Mouse (Mus musculus) gastrocnemius, postnatal 36 days (tissue): Measurements from ENCODE around the gene Nxf1. TPM values are rescaled to one million over a fixed set of nuclear protein-coding genes. Genes with fewer than 3 reads are reported as not detected.

Experiments used
- DNase-seq, 2 experiments: peaks; one replicate each; pipeline ENCODE4 v3.0.0; 2022
- intact Hi-C: fragments of 180-260 bp; cut with DNase I; formaldehyde crosslinking; loops from one replicate; pipeline ENCODE4 v1.15.1; 2025
- microRNA-seq, 2 experiments: library from miRNA; unstranded; fragments of <30 nt; microRNA quantifications; one replicate each; pipeline ENCODE4 v1.2.0; 2021
- total RNA-seq, 2 experiments: library from RNA; stranded (reverse); gene quantifications; 2 replicates each; pipeline ENCODE4 v1.2.3; 2021

Gene Nxf1
- total RNA-seq, 2 experiments from 2014 or later, result 24.1 to 32.9 TPM

GRCm38 (mm10) chr19:8803879-8804660 lies 47.2 kb downstream of the Nxf1 start:
- intact Hi-C loops, result no loop called here

DNA sequence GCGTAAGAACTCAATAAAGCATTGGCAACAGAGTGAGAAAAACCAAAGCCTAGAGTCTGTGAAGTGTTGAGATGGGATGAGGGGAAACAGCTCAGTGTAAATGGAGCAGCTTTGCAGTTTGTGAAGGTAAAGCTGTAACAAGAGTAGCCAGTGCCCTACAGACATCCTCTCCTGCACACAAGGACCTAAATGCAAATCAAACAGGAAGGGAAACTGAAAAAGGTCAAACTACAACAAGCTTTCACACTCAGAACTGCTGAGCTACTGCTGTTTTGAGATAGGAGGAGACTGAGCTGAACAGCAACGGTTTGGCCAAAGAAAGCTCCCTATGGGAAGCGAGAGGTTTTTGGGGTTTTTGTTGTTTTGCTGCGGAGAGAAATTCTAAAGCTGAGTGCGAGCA lies 49.9 kb downstream of the Nxf1 start:
- DNase-seq, result no peak
- intact Hi-C loops, result no loop called here

More at GRCm38 (mm10) chr19:8803879-8804660, 47.2 kb downstream of the Nxf1 start:
- no peak for DNase-seq

DNA sequence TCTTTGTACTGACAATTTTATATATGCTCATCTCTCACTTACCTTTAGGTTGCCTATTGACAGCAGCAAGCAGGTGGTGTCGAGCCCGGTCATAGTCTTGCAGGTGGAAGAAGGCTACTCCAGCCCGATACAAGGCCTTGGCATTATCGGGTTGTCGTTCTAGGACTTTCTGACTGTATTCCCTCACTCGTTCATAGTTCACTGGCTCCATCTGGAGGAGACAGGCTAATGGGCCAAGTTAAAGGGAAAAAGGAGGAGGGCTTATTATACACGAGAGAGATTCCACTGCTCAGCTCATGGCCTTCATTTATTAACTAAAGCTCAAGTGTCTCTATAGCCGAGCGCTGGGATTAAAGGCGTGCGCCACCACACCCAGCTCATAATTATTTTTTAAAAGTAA lies 58.9 kb downstream of the Nxf1 start:
- intact Hi-C loops, result no loop called here
- DNase-seq, result no peak

GRCm38 (mm10) chr19:8817001-8817400 lies 60.1 kb downstream of the Nxf1 start:
- no peak for DNase-seq
- intact Hi-C loops, result no loop called here

GRCm38 (mm10) chr19:8818301-8818798 lies 61.5 kb downstream of the Nxf1 start:
- DNase-seq, result no peak
- intact Hi-C loops, result no loop called here

GRCm38 (mm10) chr19:8818801-8819595 lies 62.1 kb downstream of the Nxf1 start, which contains the start of gene Ttc9c:
Ttc9c (minus strand) TSS chr19:8819333.
- intact Hi-C loops, result no loop called here
- peak; percentile 89 to 91 for DNase-seq

DNA sequence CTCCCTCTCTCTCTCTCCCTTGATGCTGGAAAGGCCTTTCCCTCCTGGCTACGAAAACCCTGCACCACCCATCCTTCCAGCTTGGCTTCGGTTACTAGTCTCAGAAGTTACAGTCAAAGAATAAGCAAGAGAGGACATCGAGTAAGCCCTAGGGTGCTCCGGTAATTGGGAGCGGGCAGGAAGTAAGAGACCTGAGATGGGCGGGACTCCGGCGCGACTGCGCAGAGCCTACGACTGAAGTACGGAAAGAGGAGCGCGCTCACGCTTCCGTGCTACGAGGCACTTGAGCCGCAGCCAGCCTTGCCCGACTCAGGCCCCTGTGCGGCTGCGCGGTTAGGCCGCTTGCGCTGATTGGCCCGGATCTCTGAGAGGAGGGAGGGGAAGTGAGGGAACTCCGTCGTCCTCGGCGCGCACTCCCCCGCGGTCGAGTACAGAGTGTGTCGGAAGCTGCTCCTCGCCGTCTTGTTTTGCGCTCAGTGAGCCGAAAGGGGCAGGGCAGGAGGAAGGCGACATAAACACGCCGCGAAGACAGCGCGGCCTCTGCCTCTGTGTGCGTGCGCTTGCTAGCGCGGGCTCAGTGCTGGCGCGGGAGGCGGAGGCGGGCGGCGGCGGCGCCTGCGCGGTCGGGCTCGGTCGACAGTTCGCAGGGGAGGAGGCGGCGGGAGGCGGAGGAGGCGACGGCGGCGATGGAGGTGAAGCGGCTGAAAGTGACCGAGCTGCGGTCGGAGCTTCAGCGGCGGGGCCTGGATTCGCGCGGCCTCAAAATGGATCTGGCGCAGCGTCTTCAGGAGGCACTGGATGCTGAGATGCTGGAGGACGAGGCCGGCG lies 62.9 kb downstream of the Nxf1 start, which contains the start of gene Hnrnpul2:
Hnrnpul2 (plus strand) TSS at position 415 of the 828 bp plus-strand sequence.
- intact Hi-C loops, result no loop called here
- DNase-seq, result peak; percentile 97

Small RNAs within 50 kb of the gene (microRNA-seq; reads per million reads assigned to microRNA genes)
- 0 reads per million in 2 experiments for gene Mir6992

Other genes starting within 250 kb of the Nxf1 start
- not detected for gene Slc22a8, start 165.8 kb upstream of the Nxf1 start, total RNA-seq
- gene Slc22a6, start 139.0 kb upstream of the Nxf1 start, total RNA-seq, result not detected
- not detected for gene Chrm1, start 93.3 kb upstream of the Nxf1 start, total RNA-seq
- gene Slc3a2, start 33.7 kb upstream of the Nxf1 start, total RNA-seq, result 10 to 100 TPM; 27.9 to 30.0 TPM
- 10 to 100 TPM; 15.2 to 20.4 TPM for gene Wdr74, start 21.2 kb upstream of the Nxf1 start, total RNA-seq
- gene 1700092M07Rik, start 16.4 kb upstream of the Nxf1 start, total RNA-seq, result under 1 TPM in 1 of 2 experiments, not detected in 1; 0.66 TPM
- gene Stx5a, start 15.7 kb upstream of the Nxf1 start, total RNA-seq, result 10 to 100 TPM; 19.0 to 19.9 TPM
- 10 to 100 TPM; 79.6 to 84.2 TPM for gene Tmem223, start 13.9 kb downstream of the Nxf1 start, total RNA-seq
- gene Tmem179b, start 17.4 kb downstream of the Nxf1 start, total RNA-seq, result 1 to 10 TPM; 6.1 to 8.2 TPM
- 1 to 10 TPM; 4.6 to 4.9 TPM for gene Taf6l, start 29.3 kb downstream of the Nxf1 start, total RNA-seq
- gene Polr2g, start 41.5 kb downstream of the Nxf1 start, total RNA-seq, result 10 to 100 TPM; 32.0 to 35.4 TPM
- gene Zbtb3, start 45.5 kb downstream of the Nxf1 start, total RNA-seq, result under 1 TPM; 0.42 to 0.74 TPM
- gene Ttc9c, start 62.3 kb downstream of the Nxf1 start, total RNA-seq, result 1 to 10 TPM; 9.2 TPM
- gene Hnrnpul2, start 62.9 kb downstream of the Nxf1 start, total RNA-seq, result 10 to 100 TPM; 31.0 to 36.6 TPM
- 1 to 10 TPM in 1 of 2 experiments, not detected in 1; 1.4 TPM for gene AC129217.1, start 72.7 kb downstream of the Nxf1 start, total RNA-seq
- gene Bscl2, start 80.4 kb downstream of the Nxf1 start, total RNA-seq, result 10 to 100 TPM; 15.9 to 17.8 TPM
- not detected for gene Gng3, start 82.1 kb downstream of the Nxf1 start, total RNA-seq
- 1 to 10 TPM; 5.8 to 8.8 TPM for gene Lrrn4cl, start 93.7 kb downstream of the Nxf1 start, total RNA-seq
- 100 to 1,000 TPM; 197 to 321 TPM for gene Ubxn1, start 114.4 kb downstream of the Nxf1 start, total RNA-seq
- 10 to 100 TPM; 56.4 to 67.2 TPM for gene Uqcc3, start 123.8 kb downstream of the Nxf1 start, total RNA-seq
- gene Lbhd1, start 126.7 kb downstream of the Nxf1 start, total RNA-seq, result 1 to 10 TPM; 3.5 TPM
- not detected for gene Gm49403, start 126.9 kb downstream of the Nxf1 start, total RNA-seq
- 10 to 100 TPM; 15.6 to 17.1 TPM for gene 1810009A15Rik, start 131.8 kb downstream of the Nxf1 start, total RNA-seq
- under 1 TPM in 1 of 2 experiments, not detected in 1; 0.84 TPM for gene Gm49416, start 131.9 kb downstream of the Nxf1 start, total RNA-seq
- gene Ints5, start 135.9 kb downstream of the Nxf1 start, total RNA-seq, result 1 to 10 TPM; 8.4 to 9.4 TPM
- gene Ganab, start 141.0 kb downstream of the Nxf1 start, total RNA-seq, result 10 to 100 TPM; 19.3 to 19.9 TPM
- 10 to 100 TPM; 28.3 to 31.2 TPM for gene B3gat3, start 163.3 kb downstream of the Nxf1 start, total RNA-seq
- gene Rom1, start 172.3 kb downstream of the Nxf1 start, total RNA-seq, result 10 to 100 TPM in 1 of 2 experiments, 1 to 10 TPM in 1; 6.9 to 11.0 TPM
- 1 to 10 TPM; 5.1 to 7.3 TPM for gene Eml3, start 172.5 kb downstream of the Nxf1 start, total RNA-seq
- 10 to 100 TPM; 19.4 to 24.1 TPM for gene Mta2, start 184.8 kb downstream of the Nxf1 start, total RNA-seq
- 1 to 10 TPM; 6.0 to 7.7 TPM for gene Tut1, start 196.8 kb downstream of the Nxf1 start, total RNA-seq
- 100 to 1,000 TPM; 441 to 447 TPM for gene Eef1g, start 210.0 kb downstream of the Nxf1 start, total RNA-seq
- 100 to 1,000 TPM; 171 to 208 TPM for gene Ahnak, start 232.2 kb downstream of the Nxf1 start, total RNA-seq